Mouse (Mus musculus) lung, postnatal 0 days (tissue): ENCODE data around the gene Six2.

ENCODE experiments used
- CTCF ChIP-seq: IDR thresholded peaks from 2 replicates; pipeline ENCODE4 v1.5.1; 2016; ENCODE audit warnings: antibody characterized with exemption, mild to moderate bottlenecking
- EP300 ChIP-seq: IDR thresholded peaks from 2 replicates; pipeline ENCODE4 v1.6.1; 2016; ENCODE audit warnings: antibody characterized with exemption, mild to moderate bottlenecking, control low read depth

GRCm38 (mm10) chr17:85712874-85713273 lies 24.8 kb upstream of the Six2 start:
- TF ChIP-seq CTCF (no peak), EP300 (no peak)
